Mouse (Mus musculus): ENCODE data around the gene Ttc39d. TPM values are rescaled to one million over a fixed set of nuclear protein-coding genes. Genes with fewer than 3 reads are reported as not detected.

The Ttc39d gene
- polyA plus RNA-seq (2016; fragmentation: Nextera tagmentation; extraction: Ambion mirVana) = 0.14 and 0.30 TPM in 2 replicates

GRCm38 (mm10) chr17:80206671-80207581 lies at the start of gene Ttc39d, which contains the start of gene Srsf7:
Ttc39d (plus strand) TSS chr17:80207460.
Srsf7 (minus strand) TSS chr17:80207307.
- Histone ChIP-seq H3K36me3 (peaks cover 25% of the 10 kb centered on the region), H3K9me3 (replicated peaks) (no peaks in the 10 kb centered on the region), H3K27me3 (no peaks in the 10 kb centered on the region), H3K4me1 (peaks cover 11% of the 10 kb centered on the region; the same call in 1 of the 2 replicates), H3K27ac (peak within 1 kb of the TSS; percentile 99), H3K4me3 (peak within 1 kb of the TSS; percentile 87), H3K9ac (peak within 1 kb of the TSS; percentile 97), H3K4me2 (replicated peaks) (peak within 1 kb of the TSS; percentile 87)
- WGBS = under 1% methylated on average over 84 of the region's 95 CpGs
- ATAC-seq (ENCODE audit: low FRiP score) = peak; percentile 93

DNA sequence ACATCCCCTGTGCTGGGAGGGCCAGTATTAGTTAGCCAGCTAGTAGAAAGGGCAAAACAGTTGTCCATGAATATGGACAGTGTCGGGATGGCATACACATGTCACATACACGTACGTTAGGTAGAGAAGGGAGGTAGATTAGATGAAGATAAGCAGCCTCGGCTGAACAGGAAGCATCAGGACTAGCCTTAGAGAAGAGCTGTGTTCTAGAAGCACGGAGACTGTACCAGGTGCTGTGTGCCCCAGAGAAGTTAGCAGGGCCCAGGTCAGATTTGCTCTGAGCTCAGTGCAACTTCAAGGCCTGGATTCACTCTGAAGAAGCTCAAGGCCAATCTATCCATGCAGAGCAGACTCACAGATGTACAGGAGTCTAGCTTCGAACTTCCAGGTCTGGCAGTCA lies 49.8 kb upstream of the Ttc39d start:
- H3K4me2 ChIP-seq (replicated peaks) = no peak overlapping the region
- no peaks in the 10 kb centered on the region for H3K9me3 ChIP-seq (replicated peaks)
- 93% methylated on average over 6 of the region's 6 CpGs for WGBS
- H3K9ac ChIP-seq = no peak overlapping the region
- no peak overlapping the region for H3K27ac ChIP-seq
- no peaks in the 10 kb centered on the region for H3K36me3 ChIP-seq
- no peaks in the 10 kb centered on the region for H3K4me1 ChIP-seq
- H3K27me3 ChIP-seq = no peaks in the 10 kb centered on the region
- no peak overlapping the region for H3K4me3 ChIP-seq
- ATAC-seq (ENCODE audit: low FRiP score) = no peak

DNA sequence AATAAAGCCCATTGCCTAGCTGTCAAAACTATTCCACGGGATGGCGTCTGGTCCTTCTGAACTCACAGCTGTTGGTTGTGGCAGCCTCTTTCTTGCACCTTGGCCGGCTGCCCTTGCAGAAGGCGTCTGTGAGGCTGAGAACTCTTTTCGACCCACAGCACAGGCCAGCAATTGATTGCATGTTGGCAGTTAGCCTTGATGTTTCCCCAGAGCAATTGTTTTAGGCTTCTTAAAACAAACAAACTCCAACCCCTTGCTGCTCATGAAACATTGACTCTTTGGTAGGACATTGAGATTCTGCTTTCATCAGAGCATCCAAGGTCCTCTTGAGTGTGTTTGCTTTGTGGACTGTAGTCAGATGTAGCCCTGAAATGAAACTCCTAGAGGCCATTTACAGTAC lies 46.8 kb upstream of the Ttc39d start:
- 75% methylated on average over 5 of the region's 5 CpGs for WGBS
- H3K4me3 ChIP-seq = no peak overlapping the region
- H3K4me1 ChIP-seq = no peaks in the 10 kb centered on the region
- no peak overlapping the region for H3K27ac ChIP-seq
- no peaks in the 10 kb centered on the region for H3K9me3 ChIP-seq (replicated peaks)
- H3K9ac ChIP-seq = no peak overlapping the region
- no peaks in the 10 kb centered on the region for H3K27me3 ChIP-seq
- H3K36me3 ChIP-seq = no peaks in the 10 kb centered on the region
- no peak for ATAC-seq (ENCODE audit: low FRiP score)
- no peak overlapping the region for H3K4me2 ChIP-seq (replicated peaks)

GRCm38 (mm10) chr17:80163991-80164390 lies 43.3 kb upstream of the Ttc39d start:
- Histone ChIP-seq H3K4me1 (peaks cover 15% of the 10 kb centered on the region), H3K9ac (no peak overlapping the region)
- ATAC-seq (ENCODE audit: low FRiP score) = no peak

DNA sequence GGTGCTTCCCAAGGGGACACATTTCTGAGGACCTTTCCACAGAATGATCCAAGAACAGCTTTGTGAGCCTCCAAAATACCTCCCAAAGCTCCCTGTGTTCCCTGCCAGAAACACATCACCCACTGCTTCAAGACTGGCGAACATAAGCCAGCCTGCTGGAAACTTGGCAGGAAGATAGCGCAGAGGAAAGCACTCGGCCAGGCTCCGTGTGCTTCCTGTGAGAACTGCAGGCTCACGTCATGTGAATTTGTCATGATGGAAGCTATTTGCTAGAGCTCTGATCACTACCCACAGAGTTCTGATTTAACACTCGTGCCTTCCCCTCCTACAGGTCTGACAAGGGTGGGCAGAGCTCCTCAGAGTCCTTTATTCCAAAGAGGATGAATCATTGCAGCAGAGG lies 41.5 kb upstream of the Ttc39d start:
- WGBS = 85% methylated on average over 6 of the region's 6 CpGs
- Histone ChIP-seq H3K36me3 (no peaks in the 10 kb centered on the region), H3K9me3 (replicated peaks) (no peaks in the 10 kb centered on the region), H3K27me3 (no peaks in the 10 kb centered on the region), H3K9ac (no peak overlapping the region), H3K27ac (no peak overlapping the region), H3K4me2 (replicated peaks) (no peak overlapping the region), H3K4me3 (no peak overlapping the region), H3K4me1 (peaks cover 18% of the 10 kb centered on the region)
- ATAC-seq (ENCODE audit: low FRiP score) = no peak

More at GRCm38 (mm10) chr17:80163991-80164390, 43.3 kb upstream of the Ttc39d start:
- no peaks in the 10 kb centered on the region for H3K36me3 ChIP-seq
- WGBS = 89% methylated on average over 8 of the region's 8 CpGs
- H3K4me3 ChIP-seq = no peak overlapping the region
- no peak overlapping the region for H3K4me2 ChIP-seq (replicated peaks)
- H3K27ac ChIP-seq = no peak overlapping the region
- H3K9me3 ChIP-seq (replicated peaks) = no peaks in the 10 kb centered on the region
- no peaks in the 10 kb centered on the region for H3K27me3 ChIP-seq

GRCm38 (mm10) chr17:80166346-80166745 lies 40.9 kb upstream of the Ttc39d start:
- Histone ChIP-seq H3K9ac (no peak overlapping the region), H3K27ac (no peak overlapping the region), H3K4me1 (peaks cover 18% of the 10 kb centered on the region), H3K4me2 (replicated peaks) (no peak overlapping the region), H3K4me3 (no peak overlapping the region), H3K27me3 (no peaks in the 10 kb centered on the region), H3K36me3 (no peaks in the 10 kb centered on the region), H3K9me3 (replicated peaks) (no peaks in the 10 kb centered on the region)
- ATAC-seq (ENCODE audit: low FRiP score) = no peak
- WGBS = 87% methylated on average over 6 of the region's 6 CpGs

- H3K27ac ChIP-seq = no peak overlapping the region
- H3K36me3 ChIP-seq = no peaks in the 10 kb centered on the region
- no peaks in the 10 kb centered on the region for H3K9me3 ChIP-seq (replicated peaks)
- H3K4me2 ChIP-seq (replicated peaks) = no peak overlapping the region
- H3K4me1 ChIP-seq = peaks cover 18% of the 10 kb centered on the region
- no peak overlapping the region for H3K4me3 ChIP-seq
- no peaks in the 10 kb centered on the region for H3K27me3 ChIP-seq
- WGBS = 54% methylated on average over 4 of the region's 4 CpGs
- ATAC-seq (ENCODE audit: low FRiP score) = no peak
- no peak overlapping the region for H3K9ac ChIP-seq
These were observed 39.8 kb upstream of the Ttc39d start for GRCm38 (mm10) chr17:80167436-80167835.

DNA sequence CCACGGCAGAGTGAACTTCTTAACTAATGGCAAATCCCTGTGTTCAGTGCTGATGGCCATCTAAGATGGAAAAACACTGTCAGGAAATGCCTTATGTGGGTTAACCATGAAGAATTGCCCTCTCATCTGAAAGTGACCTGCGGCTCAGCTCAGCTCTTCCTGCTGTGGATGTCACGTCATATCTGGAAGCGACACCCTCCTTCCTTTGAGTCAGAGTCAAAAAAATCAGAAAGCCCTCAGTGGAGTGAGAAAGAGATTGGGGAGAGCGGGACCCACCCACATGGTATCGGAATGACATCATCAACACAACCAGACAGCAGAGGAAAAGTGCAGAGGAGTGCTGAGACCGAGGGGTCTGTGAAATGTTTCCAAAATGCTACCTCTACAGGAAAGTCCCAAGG lies 39.4 kb upstream of the Ttc39d start:
- Histone ChIP-seq H3K4me3 (no peak overlapping the region), H3K4me2 (replicated peaks) (no peak overlapping the region; the same call in 1 of the 2 replicates)
- WGBS = 58% methylated on average over 7 of the region's 7 CpGs

DNA sequence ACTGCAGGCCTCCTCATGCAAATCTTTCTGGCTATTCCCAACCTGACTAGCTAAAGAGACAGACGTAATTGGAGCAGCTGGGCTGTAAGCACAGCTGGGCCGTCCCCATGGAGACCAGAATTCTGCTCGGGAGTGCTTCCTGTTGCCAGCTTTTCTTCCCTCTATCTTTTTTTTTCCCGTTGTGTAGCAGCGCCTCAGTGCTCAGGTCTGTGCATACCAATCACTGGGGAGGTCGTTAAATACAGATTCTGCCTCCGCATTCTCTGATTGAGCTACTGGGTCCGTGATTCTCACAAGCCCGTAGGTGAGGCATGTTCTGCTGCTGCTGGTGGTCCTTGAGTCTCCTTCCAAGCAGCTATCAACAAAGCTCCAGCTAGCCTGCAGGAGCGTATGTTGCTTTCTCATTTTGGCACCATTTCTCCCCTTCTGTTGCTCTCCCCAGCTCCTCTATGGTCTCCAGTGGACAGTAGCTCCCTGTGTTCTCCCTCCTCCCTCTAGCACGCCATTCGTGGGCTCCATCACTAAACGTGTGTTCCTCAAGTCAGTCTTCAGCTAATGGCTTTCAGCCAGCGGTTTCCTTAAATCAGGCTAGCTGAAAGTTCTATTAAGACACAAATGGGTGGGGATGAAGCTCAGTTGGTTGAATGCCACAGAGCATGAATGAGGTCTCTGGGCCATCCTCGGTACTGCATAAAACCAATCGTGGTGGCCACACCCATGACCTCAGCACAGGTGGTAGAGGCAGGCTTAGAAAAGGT lies 38.7 kb upstream of the Ttc39d start:
- peak overlapping the region; percentile 46 for H3K4me2 ChIP-seq (replicated peaks)
- WGBS = 23% methylated on average over 16 of the region's 16 CpGs
- no peaks in the 10 kb centered on the region for H3K27me3 ChIP-seq
- peaks cover 18% of the 10 kb centered on the region for H3K4me1 ChIP-seq
- H3K9me3 ChIP-seq (replicated peaks) = no peaks in the 10 kb centered on the region
- H3K36me3 ChIP-seq = no peaks in the 10 kb centered on the region
- H3K27ac ChIP-seq = peak overlapping the region; percentile 64; the same call in 1 of the 2 replicates
- H3K9ac ChIP-seq = 0 out of 2 replicates have a peak overlapping the region, but pooled peaks have one; percentile 23
- ATAC-seq (ENCODE audit: low FRiP score) = peak; percentile 81
- H3K4me3 ChIP-seq = no peak overlapping the region

More for the DNA sequence above, 39.4 kb upstream of the Ttc39d start:
- Histone ChIP-seq H3K36me3 (no peaks in the 10 kb centered on the region), H3K4me1 (peaks cover 18% of the 10 kb centered on the region), H3K9me3 (replicated peaks) (no peaks in the 10 kb centered on the region), H3K9ac (no peak overlapping the region), H3K27me3 (no peaks in the 10 kb centered on the region), H3K27ac (no peak overlapping the region)
- peak; percentile 42 for ATAC-seq (ENCODE audit: low FRiP score)

GRCm38 (mm10) chr17:80169792-80170191 lies 37.5 kb upstream of the Ttc39d start:
- no peak overlapping the region for H3K4me2 ChIP-seq (replicated peaks)
- H3K4me1 ChIP-seq = peaks cover 18% of the 10 kb centered on the region
- H3K27me3 ChIP-seq = no peaks in the 10 kb centered on the region
- H3K9ac ChIP-seq = no peak overlapping the region
- no peak for ATAC-seq (ENCODE audit: low FRiP score)
- no peaks in the 10 kb centered on the region for H3K9me3 ChIP-seq (replicated peaks)
- H3K27ac ChIP-seq = no peak overlapping the region
- no peaks in the 10 kb centered on the region for H3K36me3 ChIP-seq
- no peak overlapping the region for H3K4me3 ChIP-seq
- 91% methylated on average over 6 of the region's 6 CpGs for WGBS

- H3K4me3 ChIP-seq = no peak overlapping the region
- ATAC-seq (ENCODE audit: low FRiP score) = no peak
- no peaks in the 10 kb centered on the region for H3K36me3 ChIP-seq
- H3K27me3 ChIP-seq = no peaks in the 10 kb centered on the region
- WGBS = 93% methylated on average over 7 of the region's 7 CpGs
- H3K9me3 ChIP-seq (replicated peaks) = no peaks in the 10 kb centered on the region
- peaks cover 18% of the 10 kb centered on the region for H3K4me1 ChIP-seq
- H3K9ac ChIP-seq = no peak overlapping the region
- no peak overlapping the region for H3K27ac ChIP-seq
- no peak overlapping the region for H3K4me2 ChIP-seq (replicated peaks)
These were observed 36.3 kb upstream of the Ttc39d start for GRCm38 (mm10) chr17:80170951-80171350.

GRCm38 (mm10) chr17:80171948-80172347 lies 35.3 kb upstream of the Ttc39d start:
- no peak overlapping the region for H3K4me3 ChIP-seq
- H3K27ac ChIP-seq = no peak overlapping the region
- no peaks in the 10 kb centered on the region for H3K9me3 ChIP-seq (replicated peaks)
- H3K4me2 ChIP-seq (replicated peaks) = no peak overlapping the region
- no peak overlapping the region for H3K9ac ChIP-seq
- H3K27me3 ChIP-seq = no peaks in the 10 kb centered on the region
- H3K4me1 ChIP-seq = peaks cover 18% of the 10 kb centered on the region
- whole genome bisulfite sequencing = 88% methylated on average over 4 of the region's 4 CpGs
- ATAC-seq (ENCODE audit: low FRiP score) = no peak
- H3K36me3 ChIP-seq = no peaks in the 10 kb centered on the region

Measured in hindbrain, embryonic 12.5 days (tissue).